Mouse (Mus musculus): ENCODE results near the gene Hrct1.

Hrct1 gene

DNA sequence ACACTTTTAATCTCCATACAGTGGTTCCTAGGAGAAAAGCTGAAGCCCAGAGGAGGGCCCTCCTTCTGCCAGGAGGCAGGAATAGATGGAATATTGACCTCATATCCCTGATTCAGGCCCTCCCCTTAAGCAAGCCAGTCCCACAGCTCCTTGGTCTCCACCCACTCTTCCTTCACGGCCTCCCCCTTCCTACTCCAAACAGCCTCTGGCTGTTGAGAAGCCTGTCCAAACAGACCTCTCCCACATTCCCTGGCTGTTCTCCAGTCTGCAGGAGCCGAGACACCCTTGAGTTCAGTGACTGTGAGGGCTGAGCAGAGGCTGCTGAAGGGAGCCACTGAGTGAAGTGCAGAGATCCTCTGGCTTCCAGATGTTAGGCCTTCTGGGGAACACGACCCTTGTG, at the start of gene Hrct1:
Hrct1 (plus strand) TSS at position 194 of the 400 bp plus-strand sequence.
- DNase-seq, result no peak

DNA sequence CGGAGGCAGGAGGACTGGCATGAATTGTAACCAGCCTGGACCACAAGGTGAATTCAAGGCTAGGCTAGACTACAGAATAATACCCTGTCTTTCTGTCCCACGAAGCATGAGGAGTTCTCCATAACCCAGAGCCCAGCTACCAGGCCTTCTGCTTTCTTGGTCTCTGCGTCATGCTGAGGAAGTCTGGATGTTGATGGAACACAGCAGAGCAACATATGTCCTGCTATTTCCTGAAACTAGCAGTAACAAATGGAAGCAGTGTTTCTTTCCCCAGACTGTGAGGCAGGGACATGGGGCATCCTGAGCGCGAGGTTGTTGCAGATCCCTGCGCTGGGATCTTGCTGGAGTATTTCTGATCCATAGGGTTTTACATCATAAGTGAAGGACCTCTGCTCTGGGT, 48.4 kb upstream of the Hrct1 start:
- no peak for DNase-seq

DNA sequence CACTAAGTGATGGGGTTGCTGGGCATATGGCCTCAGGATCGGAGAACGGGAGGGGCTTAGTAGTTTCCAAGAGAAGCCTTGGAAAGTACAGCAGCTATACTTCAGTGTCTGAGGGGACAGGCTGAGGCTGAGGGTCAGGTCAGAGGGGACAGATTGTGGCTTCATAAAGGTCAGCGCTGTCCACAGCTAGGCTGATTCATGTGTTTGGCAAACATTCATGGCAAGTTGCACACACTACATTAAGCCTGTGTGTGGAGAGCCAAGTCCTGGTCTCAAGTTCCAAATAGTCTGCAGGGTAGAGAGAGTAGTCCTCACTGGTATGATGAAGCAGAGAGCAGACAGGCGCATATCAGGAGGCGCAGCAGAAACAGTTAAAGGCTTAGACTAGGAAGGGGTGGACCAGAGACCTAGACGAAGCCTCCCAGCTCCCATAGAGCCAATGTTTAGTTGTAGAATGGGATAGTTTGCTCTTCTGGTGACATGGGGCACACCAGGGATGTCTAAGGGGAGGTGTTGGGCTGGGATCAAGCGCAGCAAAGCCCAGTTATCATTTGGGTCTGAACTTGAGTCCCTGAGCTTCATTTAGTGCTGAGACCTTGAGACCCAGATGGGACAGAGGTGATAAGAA, 47.5 kb upstream of the Hrct1 start:
- DNase-seq, result no peak

DNA sequence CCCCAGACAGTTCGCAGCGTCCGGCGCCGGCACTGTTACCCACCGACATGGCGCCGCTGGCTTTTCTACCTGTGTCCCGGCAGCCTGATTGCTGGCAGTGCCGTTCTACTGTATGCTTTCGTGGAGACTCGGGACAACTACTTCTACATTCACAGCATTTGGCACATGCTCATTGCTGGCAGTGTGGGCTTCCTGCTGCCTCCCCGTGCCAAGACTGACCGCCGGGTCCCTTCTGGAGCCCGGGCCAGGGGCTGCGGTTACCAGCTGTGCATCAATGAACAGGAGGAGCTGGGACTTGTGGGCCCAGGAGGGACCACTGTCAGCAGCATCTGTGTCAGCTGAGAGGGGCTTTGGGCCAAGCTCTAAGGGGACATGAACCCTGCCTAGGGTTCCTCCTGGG, 37.0 kb upstream of the Hrct1 start:
- peak; percentile 49 to 52 for DNase-seq

DNA sequence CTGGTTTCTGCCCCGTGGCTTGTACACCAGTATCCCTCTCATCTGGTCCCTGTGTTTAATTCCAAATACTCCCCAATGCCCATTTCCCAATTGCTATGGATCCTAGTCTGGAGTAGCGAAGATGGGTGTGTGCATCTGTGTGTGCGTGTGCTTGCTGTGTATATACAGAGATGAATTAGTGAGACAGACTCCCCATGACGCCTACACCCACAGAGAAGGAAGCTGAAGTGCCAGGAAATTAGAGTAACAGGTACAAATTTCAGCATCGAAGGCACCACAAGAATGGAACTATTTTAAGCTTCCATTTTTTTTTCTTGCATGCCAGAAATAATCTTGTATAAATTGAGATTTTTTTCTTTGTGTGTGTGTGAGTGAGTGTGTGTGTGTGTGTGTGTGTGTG, 36.0 kb upstream of the Hrct1 start:
- no peak for DNase-seq

DNA sequence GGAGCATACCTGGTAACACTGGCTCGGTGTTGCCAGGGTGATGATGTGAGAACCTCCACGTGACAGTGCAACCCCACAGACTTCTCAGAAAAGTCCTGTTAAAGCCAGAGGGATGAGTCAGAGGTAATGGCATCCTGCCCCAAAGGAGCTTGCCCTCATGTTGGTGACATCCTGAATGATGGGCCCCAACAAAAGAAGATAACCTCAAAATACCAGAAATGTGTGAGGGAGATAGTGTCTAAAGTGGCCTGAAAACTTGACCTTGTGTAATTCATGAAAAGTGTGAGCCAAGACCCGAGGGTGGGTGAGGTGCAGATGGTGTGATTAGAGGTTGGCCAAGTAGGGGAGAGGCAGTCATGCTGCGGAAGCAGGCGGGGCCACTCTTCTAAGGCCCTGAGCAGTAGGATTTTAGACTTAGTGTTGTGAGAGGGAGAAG, 33.2 kb upstream of the Hrct1 start:
- DNase-seq, result peak in 1 of 2 experiments; percentile 41

DNA sequence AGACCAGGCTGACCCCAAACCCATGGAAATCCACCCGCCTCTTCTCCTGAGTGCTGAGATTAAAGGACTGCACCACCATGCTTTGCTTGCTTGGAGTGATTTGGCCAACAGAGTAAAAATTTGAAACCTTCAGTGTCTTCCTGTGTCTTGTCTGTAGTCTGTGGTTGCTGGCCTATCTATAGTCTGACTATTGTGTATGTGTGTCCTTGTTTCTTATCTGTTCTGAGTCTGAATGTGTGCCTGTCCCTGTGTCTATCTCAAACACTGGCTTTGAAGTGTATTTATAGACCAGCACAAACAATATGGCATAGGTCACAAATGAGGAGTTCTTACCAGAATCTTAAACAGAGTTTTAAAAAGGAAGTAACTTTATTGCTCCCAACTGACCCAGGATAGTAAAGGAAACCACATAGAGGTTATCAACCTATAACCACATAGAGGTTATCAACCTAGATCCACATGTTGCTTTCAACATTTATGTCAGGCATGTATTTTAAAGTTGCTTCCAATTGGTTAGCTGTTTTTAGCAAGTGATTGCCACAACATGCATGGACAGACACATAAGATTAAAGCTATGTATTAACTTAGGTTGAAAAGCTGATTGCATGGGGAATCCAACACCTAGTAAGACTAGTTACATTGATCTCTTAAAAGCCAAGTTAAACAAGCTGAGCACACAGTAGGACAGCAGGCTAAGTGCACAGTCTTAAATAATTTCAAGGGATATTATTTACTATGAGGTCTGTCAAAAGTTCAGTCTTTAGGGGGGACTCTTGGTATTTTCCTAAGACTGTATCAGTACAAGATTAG, 32.3 kb upstream of the Hrct1 start:
- no peak for DNase-seq

DNA sequence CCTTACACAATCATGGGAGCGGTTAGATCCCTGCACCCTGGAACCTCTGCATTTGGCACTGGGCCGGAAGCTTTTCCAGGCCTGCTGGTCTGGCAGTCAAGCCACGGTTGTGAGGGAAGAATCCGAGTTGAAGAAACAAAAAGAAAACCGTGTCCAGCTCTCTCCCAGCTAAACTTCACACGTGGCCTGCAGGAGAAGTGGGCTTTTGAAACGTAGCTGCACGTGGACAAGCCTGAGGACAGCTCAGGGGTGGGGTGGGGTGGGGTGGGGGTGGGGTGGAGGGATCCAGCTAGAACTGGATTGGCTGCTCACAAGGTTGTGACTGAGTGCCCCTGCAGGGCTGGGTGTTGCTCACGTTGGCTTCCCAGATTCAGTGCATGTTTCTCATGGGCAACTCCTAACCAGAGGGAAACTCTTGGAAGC, 31.7 kb upstream of the Hrct1 start:
- DNase-seq, result no peak

DNA sequence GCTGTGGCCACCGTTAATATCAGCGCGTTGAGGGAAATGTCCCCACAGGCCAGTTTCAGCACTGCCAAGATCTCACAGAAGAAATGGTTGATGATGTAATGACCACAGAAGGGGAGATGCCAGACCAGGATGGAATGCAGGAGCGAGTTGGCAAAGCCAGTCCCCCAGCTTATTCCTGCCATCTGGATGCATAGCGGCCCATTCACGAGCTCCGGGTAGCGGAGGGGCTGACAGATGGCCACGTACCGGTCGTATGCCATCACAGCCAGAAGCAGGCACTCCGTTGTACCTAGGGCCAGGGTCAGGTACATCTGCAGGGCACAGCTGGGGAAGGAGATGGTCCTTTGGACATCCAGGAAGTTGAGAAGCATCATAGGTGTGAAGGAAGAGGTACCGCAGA, 30.4 kb upstream of the Hrct1 start:
- DNase-seq, result peak; percentile 75 to 78

DNA sequence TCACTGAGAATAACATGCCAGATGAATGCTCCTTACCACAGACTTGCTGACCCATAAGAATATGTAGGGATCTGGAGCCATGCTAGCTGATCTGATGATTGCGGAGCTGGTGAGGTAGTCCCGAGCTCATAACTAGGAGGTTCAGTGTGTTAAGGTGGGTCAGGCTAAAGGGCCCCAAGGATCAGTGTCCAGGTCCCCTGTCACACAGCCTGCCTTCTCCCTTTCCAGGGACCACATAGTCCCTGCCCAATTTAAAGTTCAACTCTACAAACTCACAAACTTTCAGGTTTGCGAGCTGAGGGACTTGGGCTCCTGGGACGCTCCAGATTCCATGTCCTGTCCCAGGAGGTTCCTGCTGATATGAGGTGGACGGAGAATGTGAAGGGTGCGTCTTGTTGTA, 26.3 kb upstream of the Hrct1 start, which contains the start of gene Olfr70:
Olfr70 (minus strand) TSS at position 101 of the 400 bp plus-strand sequence.
- no peak for DNase-seq

DNA sequence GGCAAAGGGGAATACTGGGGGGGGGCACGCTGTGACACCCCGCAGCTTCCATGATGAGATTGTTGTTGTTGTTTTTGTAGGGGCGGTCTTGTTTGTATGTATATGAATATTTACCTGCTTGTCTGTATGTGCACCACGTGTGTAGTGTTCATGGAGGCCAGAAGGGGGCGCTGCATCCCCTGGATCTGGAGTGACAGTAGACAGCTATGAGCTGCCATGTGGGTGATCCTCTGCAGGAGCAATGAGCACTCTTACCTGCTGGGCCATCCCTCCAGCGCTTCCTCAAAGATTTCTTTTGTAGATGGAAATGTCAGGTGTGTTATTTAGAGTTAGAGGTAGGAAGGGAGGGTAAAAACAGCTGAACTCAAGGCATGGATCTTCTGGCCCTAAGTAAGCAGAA, 23.5 kb upstream of the Hrct1 start:
- no peak for DNase-seq

DNA sequence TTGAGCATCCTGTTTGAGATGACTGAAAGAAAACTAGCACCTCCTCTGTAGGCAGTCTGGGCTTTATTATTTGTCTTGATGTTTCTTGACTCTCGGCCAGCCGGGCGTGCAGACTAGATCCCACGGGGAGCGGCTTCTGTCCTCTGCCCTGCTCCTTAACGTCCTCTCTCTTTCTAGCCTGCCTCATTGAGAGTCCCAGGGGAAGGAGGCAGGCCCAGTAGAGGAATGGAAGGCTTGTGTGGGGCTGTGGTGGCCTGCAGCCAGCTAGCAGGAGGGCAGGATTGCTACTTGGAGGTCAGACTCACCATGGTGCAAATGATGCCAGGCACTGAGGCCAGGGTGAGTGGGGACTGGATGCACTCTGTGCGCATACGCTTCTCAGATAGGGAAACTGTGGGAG, 23.1 kb upstream of the Hrct1 start:
- DNase-seq, result no peak

DNA sequence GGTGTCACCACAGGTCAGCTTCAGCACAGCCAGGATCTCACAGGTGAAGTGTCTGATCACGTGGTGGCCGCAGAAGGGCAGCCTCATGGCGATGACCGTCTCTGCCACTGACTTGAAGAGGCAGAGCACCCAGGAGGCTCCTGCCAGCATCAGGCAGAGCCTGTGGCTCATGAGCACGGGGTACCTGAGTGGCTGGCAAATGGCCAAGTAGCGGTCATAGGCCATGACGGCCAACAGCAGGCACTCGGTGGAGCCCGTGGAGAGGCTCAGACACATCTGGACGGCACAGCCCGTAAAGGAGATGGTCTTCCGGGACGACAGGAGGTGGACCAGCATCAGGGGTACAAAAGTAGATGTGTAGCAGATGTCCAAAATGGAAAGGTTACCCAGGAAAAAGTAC, 21.0 kb upstream of the Hrct1 start:
- no peak for DNase-seq

DNA sequence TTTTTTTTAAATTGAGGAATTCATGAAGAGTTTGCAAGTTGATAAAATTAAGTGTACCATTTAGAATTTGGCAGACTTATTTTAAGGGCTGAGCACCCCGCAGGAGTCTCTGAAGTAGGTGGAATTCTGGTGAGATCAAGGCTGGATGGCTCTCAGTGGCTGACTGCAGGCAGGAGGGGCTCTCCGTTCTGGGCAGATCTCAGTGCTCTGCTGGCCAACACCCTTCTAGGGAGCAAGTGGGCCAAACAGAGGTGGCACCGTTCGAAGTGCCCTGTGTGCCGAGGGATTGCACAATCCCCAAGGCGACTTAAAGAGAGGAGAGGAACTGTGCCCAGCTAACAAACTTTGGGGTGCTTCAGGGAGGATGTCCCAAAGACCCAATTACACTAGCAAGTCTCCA, 17.1 kb upstream of the Hrct1 start, which contains the start of gene Olfr71:
Olfr71 (minus strand) TSS at position 387 of the 400 bp plus-strand sequence.
- DNase-seq, result no peak

DNA sequence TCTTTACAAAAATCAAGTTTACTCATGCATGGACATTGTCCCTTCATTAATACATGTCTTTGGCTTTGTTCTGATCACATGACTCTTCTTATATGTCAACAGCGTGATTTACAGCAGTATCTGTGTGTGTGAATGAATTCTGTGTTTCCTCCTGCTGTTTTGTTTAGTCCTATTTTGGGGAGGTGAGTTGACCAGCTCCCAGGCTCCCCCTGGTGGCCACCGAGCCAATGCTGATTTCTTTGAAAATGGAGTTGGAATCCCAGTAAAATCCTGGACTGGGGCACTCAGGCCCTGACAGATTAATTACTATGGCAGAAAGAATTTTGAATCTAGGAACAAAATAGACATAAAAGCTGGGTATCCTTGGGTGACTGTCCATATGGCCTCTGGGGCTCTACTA, 15.2 kb upstream of the Hrct1 start:
- peak; percentile 94 to 97 for DNase-seq

DNA sequence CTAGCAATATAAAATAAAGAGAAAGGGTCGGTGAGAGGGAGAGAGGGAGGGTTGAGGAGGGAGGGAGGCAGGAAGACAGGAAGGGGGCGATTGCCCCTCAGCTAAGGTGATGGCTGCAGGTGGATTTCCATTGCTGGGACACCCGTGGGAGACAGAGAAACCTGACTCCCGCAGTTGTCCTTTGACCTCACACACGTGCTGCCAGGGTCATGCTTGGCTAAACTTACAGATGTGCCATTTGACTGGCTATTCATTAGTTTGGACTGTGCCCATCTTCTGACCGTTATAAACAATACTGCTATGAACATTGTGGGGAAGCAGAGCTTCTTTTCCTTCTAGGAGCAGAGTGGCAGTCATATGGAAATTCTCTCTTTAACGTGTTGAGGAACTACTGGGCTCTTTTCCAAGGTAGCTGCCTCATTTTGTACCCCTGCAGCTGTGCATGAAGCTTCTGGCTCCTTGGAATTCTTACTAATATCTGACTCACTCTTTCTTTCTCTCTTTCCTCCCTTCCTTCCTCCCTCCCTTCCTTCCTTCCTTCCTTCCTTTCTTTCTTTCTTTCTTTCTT, 13.3 kb upstream of the Hrct1 start:
- DNase-seq, result no peak

DNA sequence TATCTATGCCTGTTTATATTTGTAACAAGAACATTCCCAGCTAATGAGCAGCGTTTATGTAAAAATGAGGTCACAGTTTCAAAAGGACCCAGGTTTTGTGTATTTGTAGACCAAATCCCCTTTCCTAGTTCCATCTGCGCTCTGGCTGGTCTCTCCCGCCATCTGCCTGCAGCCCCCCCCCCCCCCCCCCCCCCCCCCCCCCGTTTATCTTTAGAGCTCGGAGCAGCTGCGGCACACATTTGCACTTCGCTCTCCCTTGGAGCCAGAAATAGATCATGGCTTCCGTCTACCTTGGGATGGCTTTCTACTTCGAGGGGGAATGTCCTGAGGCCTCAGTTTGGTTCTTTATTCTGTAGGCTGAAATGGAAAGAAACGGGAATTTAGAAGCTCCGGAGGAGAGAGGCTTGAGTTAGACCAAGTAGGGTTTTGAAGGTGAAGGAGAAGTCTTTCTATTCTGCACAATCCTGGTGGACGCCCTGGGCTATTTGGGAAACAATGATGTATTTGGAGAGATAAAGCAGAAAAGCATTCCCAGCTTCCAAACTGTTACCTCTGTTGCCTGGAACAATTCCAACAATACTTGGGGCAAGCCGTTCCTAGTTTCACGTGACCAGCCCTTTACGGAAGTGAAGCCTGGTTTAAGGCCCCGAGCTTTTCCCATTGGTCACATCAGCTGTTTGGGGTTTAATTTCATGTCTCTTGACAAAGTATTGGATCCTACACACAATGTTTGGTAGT, 6.3 kb upstream of the Hrct1 start:
- peak in 1 of 2 experiments; percentile 38 for DNase-seq

DNA sequence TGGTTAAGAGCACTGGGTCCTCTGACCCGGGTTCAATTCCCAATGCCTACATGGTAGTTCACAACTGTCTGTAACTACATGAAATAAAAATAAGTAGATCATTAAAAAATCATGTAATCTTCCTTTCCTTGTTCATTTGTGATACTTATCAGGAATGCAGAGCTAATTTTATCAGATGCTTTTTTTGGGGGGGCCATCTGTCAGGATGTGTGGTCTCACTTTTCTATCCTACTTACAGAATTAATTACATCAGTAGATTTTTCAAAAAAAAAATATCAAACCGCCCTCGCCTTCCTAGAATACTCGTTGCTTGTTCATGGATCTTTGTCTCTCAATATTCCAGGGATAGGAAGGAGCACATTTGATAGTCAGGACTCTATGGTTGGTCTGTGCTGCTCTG, 4.8 kb upstream of the Hrct1 start:
- no peak for DNase-seq

DNA sequence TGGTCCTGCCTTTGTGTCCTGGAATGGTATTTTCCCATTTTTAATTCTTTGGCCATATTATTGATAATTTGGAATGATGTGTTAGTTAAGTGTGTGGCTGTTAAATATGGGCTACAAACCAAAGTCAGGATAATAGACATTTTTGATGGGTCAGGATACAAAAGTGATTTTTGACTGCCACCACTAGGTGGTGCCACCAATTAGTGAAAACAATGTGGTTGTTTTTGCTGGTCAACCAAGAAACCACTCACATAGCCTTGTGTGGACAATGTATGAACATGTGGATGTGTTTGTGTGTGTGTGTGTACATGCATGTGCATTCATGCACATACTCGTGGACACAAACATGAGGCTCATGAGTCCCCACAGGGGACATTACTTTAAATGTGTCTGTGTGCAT, 2.2 kb upstream of the Hrct1 start:
- peak; percentile 64 to 76 for DNase-seq

DNA sequence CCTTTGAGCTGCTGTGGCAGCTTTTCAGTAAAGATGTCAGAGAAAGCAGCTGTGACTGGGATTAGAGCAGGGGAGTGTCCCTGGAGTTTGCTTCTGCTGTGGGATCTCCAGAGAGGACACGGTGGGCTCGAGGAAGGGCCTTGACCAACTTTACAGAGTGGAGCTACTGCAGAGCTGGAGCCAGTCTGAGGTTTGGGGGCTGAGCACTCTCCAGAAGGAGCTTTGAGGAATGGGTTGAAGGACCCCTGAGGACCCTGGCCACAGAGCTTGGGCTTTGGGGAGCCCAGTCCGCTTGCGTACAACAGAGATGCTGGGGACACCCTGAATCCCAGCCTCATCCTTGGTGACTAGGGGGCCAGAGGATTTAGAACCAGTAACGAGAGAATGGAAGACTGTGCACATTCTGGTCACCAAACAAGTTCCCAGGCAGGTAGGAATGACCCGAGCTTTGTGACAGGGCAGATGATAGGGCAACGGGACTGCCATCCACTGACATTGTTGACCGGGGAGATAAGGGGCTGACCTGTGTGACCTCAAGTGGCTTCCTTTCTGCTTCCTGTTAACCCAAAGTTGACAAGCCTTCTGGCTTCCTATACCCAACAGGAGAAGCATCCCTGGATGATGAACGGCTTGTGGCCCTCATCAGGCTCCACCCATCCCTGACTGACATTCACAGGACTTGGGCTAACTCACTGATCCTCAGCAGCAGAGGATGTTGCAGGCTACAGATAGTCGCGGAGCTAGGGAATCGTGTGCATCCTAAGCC, 577 bp upstream of the Hrct1 start:
- no peak for DNase-seq

DNA sequence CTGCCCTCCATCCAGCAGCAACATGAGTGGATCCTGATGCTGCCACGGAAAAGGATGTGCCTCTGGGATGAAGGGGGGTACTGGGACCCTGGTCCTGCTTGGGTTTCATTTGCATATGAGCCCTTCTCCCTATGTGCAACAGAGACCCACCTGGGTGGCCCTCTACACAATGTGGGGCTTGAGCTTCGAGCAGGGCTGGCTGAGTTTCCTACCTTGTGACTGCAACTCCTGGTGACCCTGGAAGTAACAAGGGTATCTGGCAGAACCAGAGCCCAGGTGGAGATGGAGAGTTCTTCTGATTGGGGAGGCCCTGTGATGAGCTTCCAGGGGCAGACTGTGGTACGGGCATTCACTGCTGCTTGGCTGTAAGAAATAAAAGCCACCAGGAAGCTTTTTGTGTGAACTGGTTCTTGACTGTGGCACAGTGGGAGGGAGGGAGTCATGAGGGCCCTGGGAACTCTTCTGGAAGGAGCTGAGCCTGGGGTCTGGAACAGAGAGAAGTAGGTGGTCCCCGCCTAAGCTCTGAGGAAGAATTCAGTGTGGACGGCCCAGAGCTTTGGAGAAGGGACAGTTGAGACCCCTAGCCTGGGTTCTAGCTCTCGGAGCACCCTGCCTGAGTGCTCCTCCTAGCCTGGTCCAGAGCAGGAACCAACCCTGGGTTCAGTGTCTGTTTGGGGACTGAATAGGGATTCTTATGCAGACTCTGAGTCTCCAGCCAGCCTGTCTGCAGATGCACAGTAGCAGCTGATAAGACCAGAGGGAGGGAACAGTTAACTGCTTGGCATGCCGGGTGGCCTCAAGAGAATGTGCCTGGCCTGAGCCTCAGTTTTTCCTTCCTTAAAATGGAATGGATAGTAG, 959 bp downstream of the Hrct1 start:
- no peak for DNase-seq

Data from cerebellum, postnatal 14 days (tissue).